Comparison of ENCODE assay signal across 8 mouse cellular contexts in genomic region chr2:30416649-30416965, GRCm38 (mm10). TPM values are rescaled to one million over a fixed set of nuclear protein-coding genes. Genes with fewer than 3 reads are reported as not detected.
DNase-seq lines count a peak whose midpoint lies in the region; ATAC-seq and TF ChIP-seq lines count a peak whose summit lies in the region.

No protein-coding gene starts in this region.

- intact Hi-C loops in gastrocnemius, postnatal 14 days (cut with DNase I; ENCODE audit: low total_unique reads), result no loop called here

- peak overlapping the region; percentile 95 for H3K9ac ChIP-seq in heart, embryonic 14.5 days (ENCODE audit: low read length)
- H3K9ac ChIP-seq in forebrain, postnatal 0 days, result peak overlapping the region; percentile 90

- no peak for TF ChIP-seq CTCF in G1E (IDR thresholded peaks at IDR 0.05; ENCODE audit: low read depth, low read length)
- TF ChIP-seq CTCF in forebrain, postnatal 0 days (IDR thresholded peaks at IDR 0.05; ENCODE audit: low read depth), result no peak

- H3K4me1 ChIP-seq in heart, embryonic 14.5 days (ENCODE audit: control insufficient read depth in 2 of 2, insufficient read depth in 2 of 2, low read length in 2 of 2), result peaks cover 26 to 40% of the 10 kb centered on the region in 2 experiments
- H3K4me1 ChIP-seq in G1E (ENCODE audit: insufficient read depth, low read depth, low read length), result peaks cover 67% of the 10 kb centered on the region
- peaks cover 16% of the 10 kb centered on the region for H3K4me1 ChIP-seq in forebrain, postnatal 0 days (ENCODE audit: insufficient read depth)

- H3K27ac ChIP-seq in heart, embryonic 14.5 days (replicated peaks in 1 of 2; ENCODE audit: control insufficient read depth in 1 of 2, insufficient read depth in 1 of 2, low read depth in 2 of 2, low read length in 2 of 2), result peak overlapping the region; percentile 95 to 97
- peak overlapping the region; percentile 97 for H3K27ac ChIP-seq in forebrain, postnatal 0 days (ENCODE audit: low read depth, low read length)
- H3K27ac ChIP-seq in macrophage, result peak overlapping the region; percentile 90

- no peaks in the 10 kb centered on the region for H3K9me3 ChIP-seq in heart, embryonic 14.5 days (ENCODE audit: control insufficient read depth, low read length)
- H3K9me3 ChIP-seq in G1E (replicated peaks), result no peaks in the 10 kb centered on the region
- no peaks in the 10 kb centered on the region for H3K9me3 ChIP-seq in forebrain, postnatal 0 days (ENCODE audit: low read length)

- WGBS in heart, embryonic 14.5 days, result under 1% methylated on average over 7 of the region's 7 CpGs
- WGBS in forebrain, postnatal 0 days, result 2% methylated on average over 7 of the region's 7 CpGs
- 3% methylated on average over 7 of the region's 7 CpGs for WGBS in macrophage (ENCODE audit: missing documents)

- H3K4me3 ChIP-seq in heart, embryonic 14.5 days (ENCODE audit: control insufficient read depth in 1 of 2, insufficient read depth in 1 of 2, low read depth in 1 of 2, low read length in 2 of 2), result peak overlapping the region; percentile 86 to 88
- peak overlapping the region; percentile 89 for H3K4me3 ChIP-seq in G1E (ENCODE audit: low read depth, low read length)
- H3K4me3 ChIP-seq in forebrain, postnatal 0 days (ENCODE audit: low read depth, low read length), result peak overlapping the region; percentile 85
- H3K4me3 ChIP-seq in macrophage (ENCODE audit: inconsistent target), result peak overlapping the region; percentile 81

- peak overlapping the region; percentile 86 for H3K4me2 ChIP-seq in heart, embryonic 14.5 days (ENCODE audit: low read length)
- peak overlapping the region; percentile 85 for H3K4me2 ChIP-seq in forebrain, postnatal 0 days (ENCODE audit: low read depth)

- H3K79me2 ChIP-seq in macrophage (ENCODE audit: inconsistent target), result peaks cover 78% of the 10 kb centered on the region

- no peaks in the 10 kb centered on the region for H3K27me3 ChIP-seq in heart, embryonic 14.5 days (ENCODE audit: control insufficient read depth, insufficient read depth, low read length)
- H3K27me3 ChIP-seq in G1E (ENCODE audit: insufficient read depth, low read length), result no peaks in the 10 kb centered on the region
- no peaks in the 10 kb centered on the region for H3K27me3 ChIP-seq in forebrain, postnatal 0 days (ENCODE audit: insufficient read depth, low read length)

- no peak for DNase-seq in heart, postnatal 4 days
- DNase-seq in G1E (ENCODE audit: low spot score), result no peak
- DNase-seq in forebrain, postnatal 0 days, result peak; percentile 33
- no peak for DNase-seq in frontal cortex, postnatal 14 days (ENCODE audit: low spot score in 2 of 2)
- no peak for DNase-seq in gastrocnemius, postnatal 14 days
- DNase-seq in kidney, adult 8-10 months, result no peak

- no peak for ATAC-seq in heart, embryonic 14.5 days (ENCODE audit: insufficient number of reproducible peaks, insufficient read depth, low FRiP score, low read depth)
- no peak for ATAC-seq in G1E (ENCODE audit: extremely low read depth, insufficient number of reproducible peaks, low FRiP score, poor library complexity, severe bottlenecking)
- no peak for ATAC-seq in forebrain, postnatal 0 days

- peaks cover 17% of the 10 kb centered on the region for H3K36me3 ChIP-seq in heart, embryonic 14.5 days (ENCODE audit: control insufficient read depth, insufficient read depth, low read length)
- H3K36me3 ChIP-seq in G1E (replicated peaks) (peaks cover 58% of the 10 kb centered on the region), macrophage (ENCODE audit: inconsistent target) (no peaks in the 10 kb centered on the region)
- H3K36me3 ChIP-seq in forebrain, postnatal 0 days (ENCODE audit: insufficient read depth), result 0 out of 2 replicates have a peak, but pooled peaks cover 10% of the 10 kb centered on the region

RNA-seq across cellular contexts. Expression of gene Ptpa, which starts 0.8 kb away (rescaled TPM):
- 42.0 and 61.2 TPM in 2 replicates for polyA plus RNA-seq in heart, embryonic 14.5 days (2014; fragmentation: Nextera tagmentation; extraction: Ambion mirVana)
- total RNA-seq in heart, postnatal 4 days (2021), result 100 to 1,000 TPM; 139 TPM
- total RNA-seq in G1E (2014; fragmentation: Nextera tagmentation) (87.0 and 106 TPM in 2 replicates), G1E (2017) (74.1 and 81.5 TPM in 2 replicates)
- polyA plus RNA-seq in G1E (2012) (502 and 583 TPM in 2 replicates), macrophage (2018) (54.9 to 121 TPM (median 116 TPM) in 3 replicates)
- 129 and 132 TPM in 2 replicates for total RNA-seq in forebrain, postnatal 0 days (2014; rRNA removed)
- polyA plus RNA-seq in forebrain, postnatal 0 days (2015; fragmentation: Nextera tagmentation; extraction: Ambion mirVana), result 143 and 148 TPM in 2 replicates
- total RNA-seq in macrophage (2018; cell fraction: chromatin; rRNA removed), result 100 to 1,000 TPM in 11 of 26 experiments, 10 to 100 TPM in 15; 20.3 to 162 (median 87.2) TPM
- total RNA-seq in macrophage (2018; cell fraction: cytosol; rRNA removed), result 100 to 1,000 TPM in 12 of 26 experiments, 10 to 100 TPM in 14; 72.0 to 130 (median 96.1) TPM
- total RNA-seq in macrophage (2018; cell fraction: nucleus; rRNA removed), result 100 to 1,000 TPM in 12 of 26 experiments, 10 to 100 TPM in 14; 38.4 to 151 (median 88.4) TPM
- total RNA-seq in gastrocnemius, postnatal 14 days (2021), result 10 to 100 TPM; 71.1 to 80.7 TPM

RNA-seq across cellular contexts. Expression of gene Crat, which starts 1.0 kb away (rescaled TPM):
- polyA plus RNA-seq in heart, embryonic 14.5 days (2014; fragmentation: Nextera tagmentation; extraction: Ambion mirVana), result 127 and 135 TPM in 2 replicates
- total RNA-seq in heart, postnatal 4 days (2021), result 100 to 1,000 TPM; 379 to 401 TPM
- 28.6 and 44.4 TPM in 2 replicates for total RNA-seq in G1E (2014; fragmentation: Nextera tagmentation)
- 16.1 and 17.2 TPM in 2 replicates for total RNA-seq in G1E (2017)
- polyA plus RNA-seq in G1E (2012), result 34.2 and 43.2 TPM in 2 replicates
- total RNA-seq in forebrain, postnatal 0 days (2014; rRNA removed), result 28.0 and 33.6 TPM in 2 replicates
- polyA plus RNA-seq in forebrain, postnatal 0 days (2015; fragmentation: Nextera tagmentation; extraction: Ambion mirVana), result 20.7 and 24.0 TPM in 2 replicates
- 10 to 100 TPM in 23 of 26 experiments, 1 to 10 TPM in 3; 5.1 to 67.3 (median 23.7) TPM for total RNA-seq in macrophage (2018; cell fraction: chromatin; rRNA removed)
- 10 to 100 TPM; 28.0 to 69.0 (median 38.0) TPM for total RNA-seq in macrophage (2018; cell fraction: cytosol; rRNA removed)
- 10 to 100 TPM in 25 of 26 experiments, 1 to 10 TPM in 1; 9.1 to 56.5 (median 24.8) TPM for total RNA-seq in macrophage (2018; cell fraction: nucleus; rRNA removed)
- 37.2 to 68.4 TPM (median 59.5 TPM) in 3 replicates for polyA plus RNA-seq in macrophage (2018)
- 100 to 1,000 TPM; 251 to 325 TPM for total RNA-seq in gastrocnemius, postnatal 14 days (2021)

RNA-seq across cellular contexts. Expression of gene Dolpp1, which starts 24.6 kb away (rescaled TPM):
- polyA plus RNA-seq in heart, embryonic 14.5 days (2014; fragmentation: Nextera tagmentation; extraction: Ambion mirVana), result 16.8 and 20.8 TPM in 2 replicates
- total RNA-seq in heart, postnatal 4 days (2021), result 10 to 100 TPM; 14.2 to 14.6 TPM
- total RNA-seq in G1E (2014; fragmentation: Nextera tagmentation), result 16.0 and 17.3 TPM in 2 replicates
- total RNA-seq in G1E (2017), result 23.2 and 25.0 TPM in 2 replicates
- 25.8 and 28.0 TPM in 2 replicates for polyA plus RNA-seq in G1E (2012)
- total RNA-seq in forebrain, postnatal 0 days (2014; rRNA removed), result 52.2 and 92.4 TPM in 2 replicates
- 40.1 and 44.7 TPM in 2 replicates for polyA plus RNA-seq in forebrain, postnatal 0 days (2015; fragmentation: Nextera tagmentation; extraction: Ambion mirVana)
- 10 to 100 TPM in 17 of 26 experiments, 1 to 10 TPM in 9; 2.1 to 42.4 (median 19.5) TPM for total RNA-seq in macrophage (2018; cell fraction: chromatin; rRNA removed)
- total RNA-seq in macrophage (2018; cell fraction: cytosol; rRNA removed), result 10 to 100 TPM in 23 of 26 experiments, 1 to 10 TPM in 3; 5.4 to 23.8 (median 16.5) TPM
- 10 to 100 TPM in 23 of 26 experiments, 1 to 10 TPM in 3; 4.6 to 53.0 (median 19.3) TPM for total RNA-seq in macrophage (2018; cell fraction: nucleus; rRNA removed)
- 18.7 to 21.3 TPM (median 18.7 TPM) in 3 replicates for polyA plus RNA-seq in macrophage (2018)
- 1 to 10 TPM; 7.0 to 7.3 TPM for total RNA-seq in gastrocnemius, postnatal 14 days (2021)

RNA-seq across cellular contexts. Expression of gene Miga2, which starts 52.6 kb away (rescaled TPM):
- 28.3 and 31.6 TPM in 2 replicates for polyA plus RNA-seq in heart, embryonic 14.5 days (2014; fragmentation: Nextera tagmentation; extraction: Ambion mirVana)
- total RNA-seq in heart, postnatal 4 days (2021), result 10 to 100 TPM; 52.4 to 63.5 TPM
- 9.5 and 12.0 TPM in 2 replicates for total RNA-seq in G1E (2014; fragmentation: Nextera tagmentation)
- 9.2 and 13.5 TPM in 2 replicates for total RNA-seq in G1E (2017)
- polyA plus RNA-seq in G1E (2012), result 8.1 and 9.0 TPM in 2 replicates
- 57.4 and 70.8 TPM in 2 replicates for total RNA-seq in forebrain, postnatal 0 days (2014; rRNA removed)
- 24.4 and 28.6 TPM in 2 replicates for polyA plus RNA-seq in forebrain, postnatal 0 days (2015; fragmentation: Nextera tagmentation; extraction: Ambion mirVana)
- 10 to 100 TPM in 18 of 26 experiments, 1 to 10 TPM in 8; 2.6 to 42.5 (median 15.0) TPM for total RNA-seq in macrophage (2018; cell fraction: chromatin; rRNA removed)
- total RNA-seq in macrophage (2018; cell fraction: cytosol; rRNA removed), result 1 to 10 TPM; 2.3 to 7.8 (median 4.8) TPM
- 10 to 100 TPM in 13 of 26 experiments, 1 to 10 TPM in 13; 2.4 to 26.8 (median 9.4) TPM for total RNA-seq in macrophage (2018; cell fraction: nucleus; rRNA removed)
- polyA plus RNA-seq in macrophage (2018), result 2.4 to 7.5 TPM (median 4.1 TPM) in 3 replicates
- 10 to 100 TPM; 16.3 to 16.8 TPM for total RNA-seq in gastrocnemius, postnatal 14 days (2021)

RNA-seq across cellular contexts. Expression of gene Ier5l, which starts 57.4 kb away (rescaled TPM):
- polyA plus RNA-seq in heart, embryonic 14.5 days (2014; fragmentation: Nextera tagmentation; extraction: Ambion mirVana), result 3.5 and 4.2 TPM in 2 replicates
- 10 to 100 TPM; 10.7 to 12.1 TPM for total RNA-seq in heart, postnatal 4 days (2021)
- total RNA-seq in G1E (2014; fragmentation: Nextera tagmentation), result not detected in 2 replicates
- not detected in 2 replicates for total RNA-seq in G1E (2017)
- polyA plus RNA-seq in G1E (2012), result not detected in 2 replicates
- 17.7 and 19.9 TPM in 2 replicates for total RNA-seq in forebrain, postnatal 0 days (2014; rRNA removed)
- polyA plus RNA-seq in forebrain, postnatal 0 days (2015; fragmentation: Nextera tagmentation; extraction: Ambion mirVana), result 4.0 and 6.2 TPM in 2 replicates
- total RNA-seq in macrophage (2018; cell fraction: chromatin; rRNA removed), result 1 to 10 TPM in 5 of 26 experiments, under 1 TPM in 16, not detected in 5; 0.31 to 6.4 (median 0.72) TPM
- 10 to 100 TPM in 3 of 26 experiments, 1 to 10 TPM in 13, under 1 TPM in 10; 0.11 to 10.3 (median 1.2) TPM for total RNA-seq in macrophage (2018; cell fraction: cytosol; rRNA removed)
- total RNA-seq in macrophage (2018; cell fraction: nucleus; rRNA removed), result 1 to 10 TPM in 8 of 26 experiments, under 1 TPM in 17, not detected in 1; 0.18 to 6.9 (median 0.66) TPM
- polyA plus RNA-seq in macrophage (2018), result 2.4 to 6.5 TPM (median 4.4 TPM) in 3 replicates
- total RNA-seq in gastrocnemius, postnatal 14 days (2021), result 1 to 10 TPM; 3.5 to 4.2 TPM
